Mouse (Mus musculus): ENCODE measurements around the gene Eif2s1. TPM values are rescaled to one million over a fixed set of nuclear protein-coding genes. Genes with fewer than 3 reads are reported as not detected.

Eif2s1 gene
- total RNA-seq, 1 experiment = 184 TPM

DNA sequence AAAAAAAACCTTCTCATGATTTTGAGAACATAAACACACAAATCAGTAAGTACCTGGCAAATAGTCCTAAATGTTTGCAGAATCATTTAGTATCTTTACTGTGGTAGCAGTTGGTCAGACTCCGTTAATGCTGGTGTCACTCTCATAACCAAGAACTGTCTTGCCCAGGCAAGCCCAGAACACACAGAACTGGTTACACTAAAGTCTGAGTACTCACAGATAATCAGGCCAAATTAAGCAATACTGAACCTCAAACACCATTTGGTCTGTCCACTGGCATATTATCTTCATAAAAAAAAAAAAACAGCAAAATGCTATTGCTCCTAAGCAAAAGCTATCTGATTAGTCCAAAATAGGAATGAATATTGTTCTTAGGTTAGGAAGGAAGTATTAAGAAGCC, 19.2 kb upstream of the Eif2s1 start:
- no peak overlapping the region for H3K9ac ChIP-seq (ENCODE audit: insufficient read depth, low read depth, low read length, poor library complexity, severe bottlenecking)
- no peaks in the 10 kb centered on the region for H3K4me1 ChIP-seq (ENCODE audit: control insufficient read depth in 2 of 2, insufficient read depth in 2 of 2, low read length in 2 of 2, poor library complexity in 1 of 2)
- in situ Hi-C loops (cut with MboI; ENCODE audit: low sequenced_read_pairs in 2 of 2, unreplicated experiment in 2 of 2) = no loop called here
- H3K36me3 ChIP-seq (ENCODE audit: control insufficient read depth, insufficient read depth, low read length, poor library complexity, severe bottlenecking) = peaks cover 14% of the 10 kb centered on the region
- no peaks in the 10 kb centered on the region; the same call in 1 of the 2 replicates for H3K9me3 ChIP-seq (ENCODE audit: control insufficient read depth, insufficient read depth, low read depth, low read length)
- H3K27ac ChIP-seq (ENCODE audit: insufficient read depth, low read depth, low read length, poor library complexity, severe bottlenecking) = no peak overlapping the region
- no peak overlapping the region for H3K4me3 ChIP-seq (ENCODE audit: insufficient read depth in 1 of 2, low read depth in 1 of 2, low read length in 2 of 2, poor library complexity in 1 of 2, severe bottlenecking in 1 of 2)
- TF ChIP-seq MAFK (IDR thresholded peaks at IDR 0.05; ENCODE audit: insufficient read depth, low read depth, low read length) (no peak), ZNF384 (IDR thresholded peaks at IDR 0.05; ENCODE audit: low read depth, low read length) (no peak)
- DNase-seq (ENCODE audit: low read depth, low spot score) = no peak

GRCm38 (mm10) chr12:78848246-78848645, 13.4 kb upstream of the Eif2s1 start:
- H3K4me1 ChIP-seq (ENCODE audit: control insufficient read depth in 2 of 2, insufficient read depth in 2 of 2, low read length in 2 of 2, poor library complexity in 1 of 2) = no peaks in the 10 kb centered on the region
- peaks cover 2% of the 10 kb centered on the region; the same call in 1 of the 2 replicates for H3K9me3 ChIP-seq (ENCODE audit: control insufficient read depth, insufficient read depth, low read depth, low read length)
- no peak overlapping the region for H3K27ac ChIP-seq (ENCODE audit: insufficient read depth, low read depth, low read length, poor library complexity, severe bottlenecking)
- TF ChIP-seq HCFC1 (IDR thresholded peaks at IDR 0.05; ENCODE audit: borderline replicate concordance, insufficient read depth, low read length) = no peak
- TF ChIP-seq ZNF384 (IDR thresholded peaks at IDR 0.05; ENCODE audit: low read depth, low read length) = no peak
- no peak for TF ChIP-seq MAFK (IDR thresholded peaks at IDR 0.05; ENCODE audit: insufficient read depth, low read depth, low read length)
- TF ChIP-seq CHD2 (IDR thresholded peaks at IDR 0.05; ENCODE audit: low read depth, low read length) = no peak
- no peak for TF ChIP-seq ZC3H11A (IDR thresholded peaks at IDR 0.05; ENCODE audit: borderline replicate concordance, low read depth, low read length)
- no peak overlapping the region for H3K9ac ChIP-seq (ENCODE audit: insufficient read depth, low read depth, low read length, poor library complexity, severe bottlenecking)
- H3K36me3 ChIP-seq (ENCODE audit: control insufficient read depth, insufficient read depth, low read length, poor library complexity, severe bottlenecking) = peaks cover 23% of the 10 kb centered on the region
- no peak for DNase-seq (ENCODE audit: low read depth, low spot score)
- no peak overlapping the region for H3K4me3 ChIP-seq (ENCODE audit: insufficient read depth in 1 of 2, low read depth in 1 of 2, low read length in 2 of 2, poor library complexity in 1 of 2, severe bottlenecking in 1 of 2)
- in situ Hi-C loops (cut with MboI; ENCODE audit: low sequenced_read_pairs in 2 of 2, unreplicated experiment in 2 of 2) = no loop called here

- TF ChIP-seq CHD2 (IDR thresholded peaks at IDR 0.05; ENCODE audit: low read depth, low read length) = no peak
- TF ChIP-seq HCFC1 (IDR thresholded peaks at IDR 0.05; ENCODE audit: borderline replicate concordance, insufficient read depth, low read length) = no peak
- TF ChIP-seq MAFK (IDR thresholded peaks at IDR 0.05; ENCODE audit: insufficient read depth, low read depth, low read length) = 0 out of 2 replicates have a peak, but pooled peaks have one; percentile 18
- TF ChIP-seq ZC3H11A (IDR thresholded peaks at IDR 0.05; ENCODE audit: borderline replicate concordance, low read depth, low read length) = no peak
- no peak for TF ChIP-seq ZNF384 (IDR thresholded peaks at IDR 0.05; ENCODE audit: low read depth, low read length)
- Histone ChIP-seq H3K4me3 (ENCODE audit: insufficient read depth in 1 of 2, low read depth in 1 of 2, low read length in 2 of 2, poor library complexity in 1 of 2, severe bottlenecking in 1 of 2) (peak overlapping the region; percentile 76 to 79), H3K27ac (ENCODE audit: insufficient read depth, low read depth, low read length, poor library complexity, severe bottlenecking) (peak overlapping the region; percentile 32), H3K36me3 (ENCODE audit: control insufficient read depth, insufficient read depth, low read length, poor library complexity, severe bottlenecking) (no peaks in the 10 kb centered on the region; the same call in 1 of the 2 replicates), H3K4me1 (ENCODE audit: control insufficient read depth in 2 of 2, insufficient read depth in 2 of 2, low read length in 2 of 2, poor library complexity in 1 of 2) (peaks cover 3 to 4% of the 10 kb centered on the region in 2 experiments; a peak in 3 of 4 replicates), H3K9me3 (ENCODE audit: control insufficient read depth, insufficient read depth, low read depth, low read length) (no peaks in the 10 kb centered on the region), H3K9ac (ENCODE audit: insufficient read depth, low read depth, low read length, poor library complexity, severe bottlenecking) (peak overlapping the region; percentile 84)
- in situ Hi-C loops (cut with MboI; ENCODE audit: low sequenced_read_pairs in 2 of 2, unreplicated experiment in 2 of 2) = no loop called here
- DNase-seq (ENCODE audit: low read depth, low spot score) = no peak
Measured at GRCm38 (mm10) chr12:78860921-78861495, 611 bp upstream of the Eif2s1 start.

DNA sequence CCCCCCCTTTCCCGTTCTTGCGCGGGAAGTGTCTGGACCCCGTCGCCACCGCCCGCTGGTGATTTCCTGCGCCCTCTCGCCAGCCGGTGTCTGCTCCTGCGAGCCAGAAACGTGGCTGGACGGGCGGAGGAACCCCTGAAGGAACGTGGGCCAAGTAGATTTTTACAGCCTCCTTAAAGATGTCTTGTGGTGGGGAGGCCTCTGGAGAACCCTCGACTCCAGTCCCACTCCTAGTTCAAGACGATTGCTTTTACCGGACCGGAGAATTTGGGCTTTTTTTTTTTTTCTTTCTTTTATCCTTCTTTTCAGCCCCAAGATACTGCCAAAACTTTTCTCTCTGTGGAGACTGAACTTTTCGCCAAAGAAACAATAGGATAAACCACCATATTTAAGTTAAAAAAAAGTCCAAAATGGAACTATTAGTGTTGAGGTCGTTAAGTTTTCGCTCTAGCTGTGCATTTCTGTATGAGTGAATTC, 673 bp downstream of the Eif2s1 start:
- Histone ChIP-seq H3K27ac (ENCODE audit: insufficient read depth, low read depth, low read length, poor library complexity, severe bottlenecking) (peak overlapping the region; percentile 82), H3K4me1 (ENCODE audit: control insufficient read depth in 2 of 2, insufficient read depth in 2 of 2, low read length in 2 of 2, poor library complexity in 1 of 2) (peaks cover 3 to 4% of the 10 kb centered on the region in 2 experiments; a peak in 3 of 4 replicates), H3K9me3 (ENCODE audit: control insufficient read depth, insufficient read depth, low read depth, low read length) (no peaks in the 10 kb centered on the region), H3K4me3 (ENCODE audit: insufficient read depth in 1 of 2, low read depth in 1 of 2, low read length in 2 of 2, poor library complexity in 1 of 2, severe bottlenecking in 1 of 2) (peak overlapping the region; percentile 76 to 93), H3K9ac (ENCODE audit: insufficient read depth, low read depth, low read length, poor library complexity, severe bottlenecking) (peak overlapping the region; percentile 96), H3K36me3 (ENCODE audit: control insufficient read depth, insufficient read depth, low read length, poor library complexity, severe bottlenecking) (peaks cover 4% of the 10 kb centered on the region)
- TF ChIP-seq CHD2 (IDR thresholded peaks at IDR 0.05; ENCODE audit: low read depth, low read length) (no peak), ZC3H11A (IDR thresholded peaks at IDR 0.05; ENCODE audit: borderline replicate concordance, low read depth, low read length) (no peak), ZNF384 (IDR thresholded peaks at IDR 0.05; ENCODE audit: low read depth, low read length) (no peak), MAFK (IDR thresholded peaks at IDR 0.05; ENCODE audit: insufficient read depth, low read depth, low read length) (no peak), HCFC1 (IDR thresholded peaks at IDR 0.05; ENCODE audit: borderline replicate concordance, insufficient read depth, low read length) (no peak)
- no peak for DNase-seq (ENCODE audit: low read depth, low spot score)
- in situ Hi-C loops (cut with MboI; ENCODE audit: low sequenced_read_pairs in 2 of 2, unreplicated experiment in 2 of 2) = no loop called here
